Mouse (Mus musculus) CD4-positive, CD25-positive, alpha-beta regulatory T cell, adult 2 months (primary cell): ENCODE measurements around the gene Vmn2r90.
"Not testable (repeated sequence)": the region's sequence is repeated elsewhere in the genome, so short reads cannot be mapped to it uniquely, and the experiment has no call there.

Source experiments
- DNase-seq: peaks from one replicate; pipeline ENCODE4 v3.0.0-alpha.2; 2012; ENCODE audit warnings: low read depth, low spot score

Vmn2r90 gene

DNA sequence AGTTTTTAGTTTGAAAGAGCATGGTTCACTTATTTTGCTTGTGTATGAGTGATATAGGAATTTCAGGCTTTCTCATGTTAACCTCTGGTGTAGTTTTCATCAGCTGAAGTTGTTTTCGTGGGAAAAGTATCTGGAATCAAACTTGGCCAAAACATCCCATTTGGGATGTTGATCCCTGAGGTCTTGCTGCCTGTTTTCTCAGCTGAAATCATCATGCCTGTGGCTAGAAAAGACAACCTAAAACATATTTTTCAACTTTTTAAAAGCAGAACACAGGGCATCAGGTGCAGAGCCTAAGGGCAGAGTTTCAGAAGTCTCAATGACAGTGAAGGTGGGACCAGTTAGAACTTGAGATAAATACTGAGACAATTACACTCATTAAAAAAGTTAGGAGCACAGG lies at the start of gene Vmn2r90:
Gene Vmn2r90, plus strand, starts transcription at position 301 of the 400 bp plus-strand sequence.
- no peak for DNase-seq

DNA sequence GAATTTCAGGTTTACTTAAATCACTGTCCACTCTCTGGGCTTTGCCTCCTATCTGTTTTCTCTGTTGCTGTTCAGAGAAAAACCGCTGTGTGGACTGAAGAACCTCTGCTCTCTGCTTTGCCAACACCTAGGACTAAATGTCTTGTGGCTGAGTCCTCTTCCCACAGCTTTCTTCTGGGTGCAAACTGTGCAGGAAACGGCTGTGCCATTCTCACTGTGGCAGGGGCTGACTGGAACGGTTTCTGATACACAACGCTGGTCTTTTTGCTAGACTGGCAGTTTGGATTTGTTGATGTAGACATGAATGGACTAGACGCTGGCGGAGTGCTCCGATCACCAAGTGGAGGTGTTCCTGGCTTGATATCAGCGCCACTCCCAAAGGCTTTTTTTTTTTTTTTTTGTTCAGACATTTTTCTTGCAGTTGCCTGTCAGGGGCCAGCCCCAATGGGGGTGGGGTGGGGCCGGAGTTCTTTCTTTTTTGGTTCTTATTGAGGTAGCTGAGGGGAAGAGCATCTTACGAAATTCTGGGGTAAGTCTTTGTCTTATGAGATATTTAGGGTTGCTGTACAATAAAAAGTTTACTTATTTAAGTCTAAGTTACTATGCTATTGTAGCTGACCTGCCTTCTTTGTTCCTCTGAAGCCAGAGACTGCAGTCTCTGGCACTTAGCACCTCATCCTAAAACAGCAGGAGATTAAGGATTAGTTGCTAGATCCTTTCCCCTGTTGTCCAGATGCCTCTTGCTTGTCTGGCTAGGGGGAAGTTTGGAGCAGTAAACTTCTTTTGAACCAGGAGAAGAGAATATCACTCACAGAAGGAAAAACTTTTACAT lies 48.3 kb upstream of the Vmn2r90 start:
- peak; percentile 11 for DNase-seq

DNA sequence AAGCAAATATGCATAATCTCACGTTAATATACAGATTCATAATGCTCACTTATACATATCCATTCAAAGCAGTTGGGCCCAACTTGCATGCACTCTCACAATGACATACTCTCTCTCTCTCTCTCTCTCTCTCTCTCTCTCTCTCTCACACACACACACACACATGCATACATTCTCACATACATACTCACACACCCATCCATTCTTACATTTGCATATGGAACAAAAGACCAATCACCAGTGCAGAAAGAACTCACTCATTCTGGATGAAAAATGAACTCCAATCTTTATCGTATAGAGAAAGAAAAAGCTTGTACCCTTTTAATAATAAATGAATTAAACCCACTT lies 47.7 kb upstream of the Vmn2r90 start:
- no peak for DNase-seq

DNA sequence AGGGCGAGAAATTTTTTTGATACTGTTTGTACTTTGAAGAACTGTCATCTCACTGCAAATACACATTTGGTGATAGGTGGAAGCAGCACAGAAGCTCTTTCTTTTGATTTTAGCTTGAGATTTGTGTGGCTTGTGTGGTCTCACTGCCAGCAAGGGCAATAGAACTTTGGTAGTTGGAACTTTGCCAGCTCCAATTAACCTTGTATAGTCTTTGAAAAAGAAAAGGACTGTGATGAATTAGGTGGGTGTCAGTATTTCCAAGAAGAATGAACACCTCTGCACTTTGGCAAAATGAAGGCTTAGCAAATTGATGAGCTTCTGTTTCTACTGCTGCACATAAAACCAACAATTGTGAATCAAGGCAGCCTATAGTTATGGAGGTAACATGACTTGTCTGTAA lies 24.8 kb upstream of the Vmn2r90 start:
- no peak for DNase-seq

DNA sequence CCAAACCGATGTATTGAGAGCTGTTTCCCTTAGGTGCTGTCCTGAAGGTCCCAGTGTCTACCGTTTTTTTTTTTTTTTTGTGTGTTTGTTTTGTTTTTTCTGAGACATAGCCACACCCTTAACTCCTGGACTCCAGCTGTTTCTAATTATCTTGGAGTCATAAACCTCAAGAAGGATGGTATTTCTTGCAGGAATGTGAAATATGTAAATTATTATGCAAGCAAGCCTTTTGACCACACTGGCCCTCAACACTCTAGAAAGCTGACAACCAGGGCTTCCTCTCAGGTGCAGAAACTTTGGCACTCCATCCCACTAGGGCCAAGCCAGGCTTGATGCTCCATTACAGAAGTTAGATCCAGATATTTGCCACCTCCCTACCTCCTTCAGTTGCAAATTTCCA lies 12.9 kb upstream of the Vmn2r90 start:
- no peak for DNase-seq

DNA sequence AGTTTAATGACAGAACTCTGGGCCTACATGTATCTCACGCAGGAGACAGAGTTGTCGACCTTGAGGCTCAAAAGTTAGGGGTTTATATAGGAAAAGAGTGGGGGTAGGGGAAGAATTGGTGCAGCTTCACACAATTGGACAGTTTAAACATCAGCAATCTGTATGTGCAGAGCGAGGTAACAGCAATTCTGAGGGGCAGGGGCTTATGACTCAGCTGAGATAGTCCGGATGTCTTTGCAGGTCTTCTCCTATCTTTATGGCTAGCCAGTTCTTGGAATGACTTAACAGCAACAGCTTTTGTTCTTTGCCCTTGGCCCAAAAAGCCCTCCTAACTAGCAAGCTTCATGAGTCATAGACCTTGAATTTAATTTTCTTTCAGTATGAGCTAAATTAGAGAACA lies 28.8 kb downstream of the Vmn2r90 start:
- not testable (repeated sequence) for DNase-seq

DNA sequence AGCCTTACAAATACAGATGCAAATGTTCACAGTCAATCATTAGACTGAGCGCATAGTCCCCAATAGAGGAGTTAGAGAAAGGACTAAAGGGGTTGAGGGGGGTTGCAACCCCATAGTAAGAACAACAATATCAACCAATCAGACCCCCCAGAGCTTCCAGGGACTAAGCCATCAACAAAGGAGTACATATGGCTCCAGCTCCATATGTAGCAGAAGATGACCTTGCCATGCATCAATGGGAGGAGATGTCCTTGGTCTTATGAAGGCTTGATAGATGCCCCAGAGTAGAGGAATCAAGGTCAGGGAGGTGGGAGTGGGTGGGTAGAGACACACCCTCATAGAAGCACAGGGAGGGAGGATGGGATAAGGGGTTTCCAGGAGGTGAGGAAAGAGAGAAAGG lies 35.1 kb downstream of the Vmn2r90 start:
- DNase-seq, result no peak

DNA sequence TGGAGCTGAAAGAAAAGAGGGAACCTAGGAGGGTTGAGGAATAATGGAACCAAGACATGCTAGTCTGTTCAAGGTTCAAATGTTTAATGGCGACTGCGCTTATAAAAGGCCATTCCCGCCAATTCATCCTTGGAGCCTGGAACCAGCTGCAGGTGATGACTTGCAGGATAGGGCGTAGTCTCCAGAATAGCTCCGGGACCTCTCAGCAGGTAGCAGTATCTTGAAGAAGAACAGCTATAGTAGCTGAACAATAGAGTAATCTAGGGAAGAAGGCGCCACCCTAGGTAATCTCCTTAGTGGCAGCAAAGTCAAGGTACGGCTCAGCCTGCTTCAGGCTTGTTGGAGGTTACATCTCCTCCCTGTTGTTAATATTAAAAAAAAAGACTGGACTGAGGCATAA lies 35.8 kb downstream of the Vmn2r90 start:
- DNase-seq, result not testable (repeated sequence)

DNA sequence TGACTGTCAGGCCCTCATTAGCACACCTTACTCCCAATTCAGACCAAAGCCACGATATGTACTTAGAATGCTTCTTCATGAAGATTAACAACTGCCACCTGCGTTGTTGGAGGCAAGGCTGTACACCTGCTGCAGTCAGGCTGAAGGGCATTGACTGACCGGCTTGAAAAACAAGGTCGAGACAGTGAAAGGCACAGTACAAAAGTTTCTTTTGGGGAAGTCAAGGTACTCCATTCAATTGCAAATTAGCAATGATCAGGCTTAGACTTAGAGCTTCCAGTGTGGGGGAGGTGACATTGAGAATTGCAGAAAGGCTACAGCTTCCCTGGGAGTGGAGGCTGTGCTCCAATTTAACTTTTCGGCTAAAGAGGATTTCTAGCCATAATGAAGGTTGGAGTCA lies 36.4 kb downstream of the Vmn2r90 start:
- DNase-seq, result not testable (repeated sequence)

DNA sequence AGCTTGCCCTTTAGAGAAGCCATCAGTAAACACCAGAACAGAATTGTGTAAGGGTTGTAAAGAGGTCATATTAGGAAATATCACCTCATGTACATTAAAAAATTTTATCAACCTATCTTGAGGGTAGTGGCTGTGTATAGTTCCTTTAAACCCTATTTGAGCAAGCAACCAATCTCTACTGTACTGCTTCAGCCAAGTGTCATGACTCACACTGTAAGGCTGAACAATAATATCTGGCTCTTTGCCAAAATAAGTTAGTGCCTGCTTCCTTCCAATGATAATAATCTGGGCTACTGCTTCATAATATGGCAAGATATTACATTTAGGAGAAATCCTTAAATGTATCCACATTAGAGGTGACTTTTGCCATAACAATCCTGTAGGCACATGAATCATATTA lies 38.0 kb downstream of the Vmn2r90 start:
- not testable (repeated sequence) for DNase-seq

DNA sequence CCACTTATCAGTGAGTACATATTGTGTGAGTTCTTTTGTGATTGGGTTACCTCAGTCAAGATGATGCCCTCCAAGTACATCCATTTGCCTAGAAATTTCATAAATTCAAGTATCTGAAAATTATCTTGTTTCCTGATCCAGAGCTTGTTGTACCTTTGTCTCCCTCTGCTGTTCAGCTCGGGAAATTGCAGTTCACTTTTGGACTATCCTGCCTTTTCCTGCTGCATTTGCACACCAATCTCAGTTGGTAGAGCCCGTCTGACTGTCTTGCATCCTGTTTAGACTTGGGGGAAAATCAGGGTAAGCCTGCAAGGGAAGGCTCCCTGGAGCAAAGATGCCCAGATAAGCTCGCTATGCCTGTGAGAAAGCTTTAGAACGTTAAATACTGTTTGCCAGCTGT lies 45.8 kb downstream of the Vmn2r90 start:
- peak; percentile 68 for DNase-seq

DNA sequence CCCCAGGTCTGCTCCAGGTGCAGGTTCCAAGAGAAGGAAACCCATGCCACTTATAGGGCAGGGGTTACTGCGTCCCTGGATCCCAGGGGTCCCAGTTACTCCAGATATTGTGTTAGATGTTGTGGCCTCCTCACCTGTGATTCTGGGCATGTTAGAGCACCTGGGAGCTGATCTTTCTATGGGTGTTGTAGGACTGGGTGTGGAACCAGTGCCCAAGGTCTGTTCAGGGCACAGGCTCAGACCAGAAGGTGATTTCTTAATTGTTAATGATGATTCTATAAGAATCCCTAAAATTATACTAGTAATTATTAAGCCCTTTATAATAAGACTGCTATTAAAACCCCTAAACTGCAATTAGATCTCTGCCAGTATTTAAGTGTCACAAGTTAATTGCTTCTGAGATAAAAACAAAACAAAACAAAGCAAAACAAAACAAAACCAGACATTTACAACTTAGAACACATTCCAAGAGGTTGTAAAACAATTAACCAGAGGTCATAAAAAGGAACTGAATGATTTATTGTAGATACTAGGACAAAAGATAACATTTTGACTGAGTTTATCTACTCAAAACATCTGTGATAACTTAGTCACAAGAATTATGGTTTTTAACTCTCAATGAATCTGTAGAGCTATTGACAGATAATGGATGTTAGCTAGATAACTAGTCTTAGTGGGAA lies 59.2 kb downstream of the Vmn2r90 start:
- no peak for DNase-seq

DNA sequence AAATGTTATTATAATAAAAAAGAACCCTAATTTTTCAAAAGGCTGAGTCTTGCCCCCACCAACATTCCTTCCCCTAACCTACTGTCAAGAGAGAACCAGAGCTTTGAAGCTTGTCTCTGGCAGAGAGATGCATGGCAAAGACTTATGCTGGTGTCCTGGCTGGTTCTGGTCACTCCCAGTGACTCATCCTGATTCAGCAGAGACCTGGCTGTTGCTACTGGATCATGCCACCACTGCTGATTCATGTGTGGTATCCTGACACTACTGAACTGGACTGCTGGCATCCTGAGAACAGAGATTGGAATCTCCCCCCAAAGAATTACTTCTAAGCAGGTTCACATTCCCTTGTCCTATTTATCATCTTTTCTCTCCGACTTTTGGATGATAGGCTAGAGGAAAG lies 60.7 kb downstream of the Vmn2r90 start:
- DNase-seq, result no peak

DNA sequence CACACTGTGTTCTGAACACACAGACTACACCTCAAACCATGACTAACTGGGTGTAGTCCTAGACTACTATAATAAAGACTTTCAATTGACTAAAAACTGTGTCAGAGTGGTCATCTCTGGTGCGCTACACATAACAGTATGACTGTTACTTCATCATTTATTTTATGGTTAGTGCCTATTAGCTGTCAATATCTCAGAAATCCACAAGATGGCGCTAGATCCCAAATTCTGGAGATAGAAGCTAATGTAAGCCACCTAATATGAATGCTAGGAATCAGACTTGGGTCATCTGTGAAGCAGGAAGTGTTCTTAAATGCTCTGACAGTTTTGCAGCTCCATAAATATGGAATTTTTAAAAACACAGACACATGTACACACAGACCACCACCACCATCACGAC lies 62.9 kb downstream of the Vmn2r90 start:
- DNase-seq, result peak; percentile 79
